Mouse (Mus musculus): ENCODE data around the gene Cryzl2.

Cryzl2 gene

DNA sequence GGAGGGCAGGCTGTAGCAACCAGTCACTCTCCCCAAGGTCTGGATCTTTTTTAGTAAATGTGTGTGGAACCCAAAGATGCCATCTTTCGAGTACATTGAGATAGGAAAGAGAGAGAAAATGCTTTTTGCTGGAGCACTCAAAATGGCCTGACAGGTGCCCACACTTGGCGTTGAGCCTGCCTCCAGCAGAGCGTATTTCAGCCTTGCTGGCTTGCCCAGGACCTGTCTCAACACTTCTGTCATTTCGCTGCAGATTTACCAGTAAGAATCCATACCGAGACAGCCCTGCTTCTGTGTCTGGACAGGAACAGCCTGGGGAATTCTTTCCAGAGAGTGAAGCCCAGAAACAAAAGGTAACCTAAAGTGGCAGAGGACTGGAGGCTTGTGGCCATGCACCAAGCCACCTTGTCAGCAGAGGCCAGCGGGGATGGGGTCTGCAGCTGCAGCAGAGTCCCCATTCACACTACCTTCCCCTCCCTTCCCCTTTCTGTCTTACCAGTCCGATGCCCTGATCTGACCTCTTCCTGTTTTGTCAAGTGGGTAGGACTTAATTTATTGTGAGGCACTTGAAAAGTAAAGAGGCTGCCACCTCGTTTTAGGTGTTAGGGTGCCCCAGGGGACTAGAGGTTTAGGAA, 74.6 kb downstream of the Cryzl2 start:
- no peak for DNase-seq (ENCODE audit: low read depth)

DNA sequence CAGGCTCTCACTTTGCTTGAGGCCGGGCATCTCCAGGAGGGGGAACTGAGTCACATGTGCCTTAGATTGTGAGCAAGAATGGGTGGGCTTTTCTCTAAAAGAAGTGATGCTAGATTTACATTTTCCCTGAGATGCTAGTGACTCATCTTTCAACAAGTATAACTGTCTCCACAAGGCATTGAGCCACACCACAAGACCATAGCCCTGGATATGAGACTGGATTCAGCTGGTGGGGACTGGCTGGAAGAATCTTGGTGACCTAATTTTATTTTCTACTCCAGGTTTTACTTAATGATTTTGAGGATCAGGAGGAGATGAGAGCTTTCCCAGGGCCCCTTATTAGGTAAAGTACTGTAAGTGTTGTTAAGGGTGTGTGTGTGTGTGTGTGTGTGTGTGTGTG, 77.2 kb downstream of the Cryzl2 start:
- no peak for DNase-seq (ENCODE audit: low read depth)

DNA sequence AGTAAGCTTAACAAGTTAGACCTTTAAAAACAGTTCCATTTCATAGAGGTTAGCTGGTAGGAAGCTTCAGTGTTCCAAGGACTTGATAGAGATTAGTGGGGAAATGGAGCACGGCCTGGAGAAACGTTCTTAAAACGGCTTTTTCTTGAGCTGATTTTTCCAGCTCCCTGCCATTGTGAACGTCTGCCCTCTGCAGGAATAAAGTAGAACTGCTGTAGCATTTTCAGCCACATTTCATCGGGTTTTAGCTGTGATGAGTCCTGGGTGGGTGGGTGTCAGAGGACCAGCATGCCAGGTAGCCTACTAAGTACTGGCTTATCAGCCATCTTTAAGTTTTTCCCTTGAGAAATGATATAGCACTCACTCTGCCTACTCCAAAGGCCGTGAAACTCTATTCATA, 78.1 kb downstream of the Cryzl2 start:
- DNase-seq (ENCODE audit: low read depth), result peak; percentile 39

DNA sequence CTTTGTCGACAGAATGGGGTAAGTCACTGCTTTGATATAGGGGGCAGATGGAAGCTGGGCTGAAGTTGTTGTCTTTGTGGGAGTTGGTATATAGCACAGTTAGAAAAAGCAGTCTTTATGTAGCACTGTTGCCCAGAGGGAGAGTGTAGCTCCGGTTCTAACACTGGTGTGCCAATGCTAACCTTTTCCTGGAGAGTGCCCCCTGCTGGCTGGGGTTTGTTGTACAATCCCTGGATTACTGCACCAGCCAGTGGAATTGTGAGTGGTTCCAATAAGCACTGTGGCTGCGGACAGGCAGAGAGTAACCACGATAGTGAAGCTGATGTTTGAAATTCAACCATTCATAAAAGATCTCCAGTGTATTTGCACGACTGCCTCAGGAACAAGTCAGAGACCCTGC, 79.3 kb downstream of the Cryzl2 start:
- DNase-seq (ENCODE audit: low read depth), result peak; percentile 7

Data from 416B (cell line).